Mouse (Mus musculus) heart, embryonic 10.5 days (tissue): ENCODE measurements around the gene Cfd. TPM values are rescaled to one million over a fixed set of nuclear protein-coding genes. Genes with fewer than 3 reads are reported as not detected.
A peak's percentile ranks its signal among the peaks of the same experiment; 100 is the strongest.

Experiments used
- DNase-seq: peaks from one replicate; pipeline ENCODE4 v3.0.0-alpha.2; 2017; ENCODE audit warnings: low spot score
- H3K27ac ChIP-seq: fragments of 300-500 bp; sonication (generic); 2 replicates; pipeline ENCODE4 v1.5.1; 2016; ENCODE audit warnings: mild to moderate bottlenecking
- H3K27me3 ChIP-seq: fragments of 300-500 bp; sonication (generic); 2 replicates; pipeline ENCODE4 v1.6.1; 2016; ENCODE audit warnings: mild to moderate bottlenecking; ENCODE audit not compliant: poor library complexity, insufficient read depth, severe bottlenecking
- H3K36me3 ChIP-seq: fragments of 300-500 bp; sonication (generic); 2 replicates; pipeline ENCODE4 v1.6.1; 2016; ENCODE audit warnings: mild to moderate bottlenecking, moderate library complexity
- H3K4me1 ChIP-seq: fragments of 300-500 bp; sonication (generic); 2 replicates; pipeline ENCODE4 v1.6.1; 2016; ENCODE audit warnings: mild to moderate bottlenecking
- H3K4me3 ChIP-seq: fragments of 300-500 bp; sonication (generic); 2 replicates; pipeline ENCODE4 v1.5.1; 2016; ENCODE audit warnings: mild to moderate bottlenecking, moderate library complexity
- H3K9me3 ChIP-seq: fragments of 300-500 bp; sonication (generic); 2 replicates; pipeline ENCODE4 v1.6.1; 2016; ENCODE audit warnings: mild to moderate bottlenecking, moderate library complexity
- WGBS: fragments of 180-500 bp; shearing (Covaris S2); methylation state at CpG from one replicate; pipeline ENCODE4 v1.1.7; 2016; 5-methylcytosine and 5-hydroxymethylcytosine counted together
- polyA plus RNA-seq: library from polyadenylated mRNA; unstranded; fragments of >200 nt; fragmentation: Nextera tagmentation; extraction: Ambion mirVana; gene quantifications from 2 replicates; pipeline ENCODE4 v1.2.1, GENCODE M21; 2016

Cfd gene
- polyA plus RNA-seq, 1 experiment from 2014 or later: not detected

- Histone ChIP-seq H3K36me3 (0 out of 2 replicates have a peak, but pooled peaks cover 2% of the 10 kb centered on the region), H3K27me3 (peaks cover 62% of the 10 kb centered on the region), H3K27ac (peak overlapping the region; percentile 59), H3K4me1 (peaks cover 78% of the 10 kb centered on the region), H3K9me3 (no peaks in the 10 kb centered on the region), H3K4me3 (peak overlapping the region; percentile 88)
- 6% methylated on average over 35 of the region's 35 CpGs for WGBS
- no peak for DNase-seq
These were observed 27.8 kb downstream of the Cfd start for GRCm38 (mm10) chr10:79918231-79919078.

GRCm38 (mm10) chr10:79919251-79919849 lies 28.7 kb downstream of the Cfd start:
- Histone ChIP-seq H3K9me3 (no peaks in the 10 kb centered on the region), H3K27me3 (peaks cover 70% of the 10 kb centered on the region), H3K27ac (no peak overlapping the region), H3K36me3 (no peaks in the 10 kb centered on the region), H3K4me3 (peak overlapping the region; percentile 88), H3K4me1 (peaks cover 69% of the 10 kb centered on the region)
- no peak for DNase-seq
- 3% methylated on average over 21 of the region's 21 CpGs for WGBS

GRCm38 (mm10) chr10:79920056-79920890 lies 29.6 kb downstream of the Cfd start:
- Histone ChIP-seq H3K4me3 (peak overlapping the region; percentile 56), H3K4me1 (peaks cover 62% of the 10 kb centered on the region), H3K36me3 (no peaks in the 10 kb centered on the region), H3K27ac (no peak overlapping the region), H3K9me3 (no peaks in the 10 kb centered on the region), H3K27me3 (peaks cover 70% of the 10 kb centered on the region)
- 26% methylated on average over 26 of the region's 26 CpGs for WGBS
- no peak for DNase-seq

- 0 out of 2 replicates have a peak within 1 kb of the TSS, but pooled peaks have one; percentile 22 for H3K27ac ChIP-seq
These were observed 30.4 kb downstream of the Cfd start, which contains the start of gene R3hdm4 for GRCm38 (mm10) chr10:79920958-79921535. Gene R3hdm4, minus strand, starts transcription at chr10:79921208.

GRCm38 (mm10) chr10:79921572-79921971 lies 30.9 kb downstream of the Cfd start:
- Histone ChIP-seq H3K27ac (no peak overlapping the region), H3K36me3 (no peaks in the 10 kb centered on the region), H3K4me3 (peak overlapping the region; percentile 56), H3K27me3 (peaks cover 70% of the 10 kb centered on the region), H3K4me1 (peaks cover 62% of the 10 kb centered on the region), H3K9me3 (no peaks in the 10 kb centered on the region)
- WGBS: under 1% methylated on average over 34 of the region's 34 CpGs
- DNase-seq: no peak

More at GRCm38 (mm10) chr10:79920958-79921535, 30.4 kb downstream of the Cfd start, which contains the start of gene R3hdm4:
- Histone ChIP-seq H3K4me3 (peak within 1 kb of the TSS; percentile 56), H3K9me3 (no peaks in the 10 kb centered on the region), H3K36me3 (no peaks in the 10 kb centered on the region), H3K4me1 (peaks cover 62% of the 10 kb centered on the region), H3K27me3 (peaks cover 70% of the 10 kb centered on the region)
- DNase-seq: no peak
- WGBS: 5% methylated on average over 41 of the region's 41 CpGs

GRCm38 (mm10) chr10:79924998-79925784 lies 34.5 kb downstream of the Cfd start:
- DNase-seq: peak; percentile 94
- peaks cover 52% of the 10 kb centered on the region for H3K4me1 ChIP-seq
- H3K4me3 ChIP-seq: peak overlapping the region; percentile 99; the same call in 1 of the 2 replicates
- H3K27me3 ChIP-seq: peaks cover 40% of the 10 kb centered on the region
- H3K9me3 ChIP-seq: no peaks in the 10 kb centered on the region
- no peak overlapping the region; the same call in 1 of the 2 replicates for H3K27ac ChIP-seq
- 12% methylated on average over 29 of the region's 29 CpGs for WGBS
- H3K36me3 ChIP-seq: no peaks in the 10 kb centered on the region

GRCm38 (mm10) chr10:79925785-79926490 lies 35.3 kb downstream of the Cfd start:
- Histone ChIP-seq H3K4me1 (peaks cover 52% of the 10 kb centered on the region), H3K9me3 (no peaks in the 10 kb centered on the region), H3K4me3 (peak overlapping the region; percentile 99), H3K27ac (peak overlapping the region; percentile 99), H3K27me3 (peaks cover 33% of the 10 kb centered on the region), H3K36me3 (peaks cover 7% of the 10 kb centered on the region)
- DNase-seq: no peak
- WGBS: 8% methylated on average over 15 of the region's 15 CpGs

GRCm38 (mm10) chr10:79926491-79927323 lies 36.1 kb downstream of the Cfd start, which contains the start of gene Arid3a:
Gene Arid3a, plus strand, starts transcription at chr10:79927043.
- Histone ChIP-seq H3K4me1 (peaks cover 52% of the 10 kb centered on the region), H3K36me3 (peaks cover 15% of the 10 kb centered on the region), H3K4me3 (peak within 1 kb of the TSS; percentile 99), H3K27ac (peak within 1 kb of the TSS; percentile 99), H3K27me3 (peaks cover 25% of the 10 kb centered on the region), H3K9me3 (no peaks in the 10 kb centered on the region)
- peak; percentile 95 for DNase-seq
- WGBS: under 1% methylated on average over 63 of the region's 63 CpGs

- peaks cover 58% of the 10 kb centered on the region for H3K4me1 ChIP-seq
These were observed 36.8 kb downstream of the Cfd start for GRCm38 (mm10) chr10:79927324-79928029.

GRCm38 (mm10) chr10:79928030-79928694 lies 37.5 kb downstream of the Cfd start:
- under 1% methylated on average over 29 of the region's 29 CpGs for WGBS
- Histone ChIP-seq H3K9me3 (no peaks in the 10 kb centered on the region), H3K4me1 (peaks cover 65% of the 10 kb centered on the region), H3K27ac (peak overlapping the region; percentile 99), H3K36me3 (peaks cover 30% of the 10 kb centered on the region), H3K27me3 (peaks cover 11% of the 10 kb centered on the region), H3K4me3 (peak overlapping the region; percentile 99)
- no peak for DNase-seq

More at GRCm38 (mm10) chr10:79927324-79928029, 36.8 kb downstream of the Cfd start:
- no peaks in the 10 kb centered on the region for H3K9me3 ChIP-seq
- WGBS: 0% methylated on average over 54 of the region's 54 CpGs
- peak overlapping the region; percentile 99 for H3K27ac ChIP-seq
- peaks cover 18% of the 10 kb centered on the region for H3K27me3 ChIP-seq
- H3K4me3 ChIP-seq: peak overlapping the region; percentile 99
- H3K36me3 ChIP-seq: peaks cover 23% of the 10 kb centered on the region
- DNase-seq: peak; percentile 86
